Mouse (Mus musculus): Measurements from ENCODE around the gene Chrna9. TPM values are rescaled to one million over a fixed set of nuclear protein-coding genes. Genes with fewer than 3 reads are reported as not detected.

Gene Chrna9
- total and polyA plus RNA-seq, 3 experiments = 0.57 TPM; not detected in 2

- Histone ChIP-seq H3K9me3 (replicated peaks; ENCODE audit: low read length) (peaks cover 10% of the 10 kb centered on the region), H3K79me2 (replicated peaks; ENCODE audit: control insufficient read depth, extremely low read depth, insufficient read depth, poor library complexity, severe bottlenecking) (no peaks in the 10 kb centered on the region), H3K4me2 (ENCODE audit: insufficient read depth, low read depth, poor library complexity, severe bottlenecking) (no peak overlapping the region), H3K4me3 (replicated peaks in 1 of 3; ENCODE audit: low read depth in 2 of 3, low read length in 2 of 3, poor library complexity in 1 of 3) (no peak overlapping the region), H3K27ac (ENCODE audit: insufficient read depth, low read depth) (no peak overlapping the region), H3K9ac (ENCODE audit: insufficient read depth, low read depth) (no peak overlapping the region), H3K4me1 (ENCODE audit: control insufficient read depth in 1 of 2, insufficient read depth in 2 of 2) (peaks cover 2 to 28% of the 10 kb centered on the region in 2 experiments; a peak in 3 of 4 replicates), H3K36me3 (replicated peaks in 1 of 2; ENCODE audit: control insufficient read depth in 1 of 2, insufficient read depth in 1 of 2, low read length in 1 of 2) (peaks cover 2 to 4% of the 10 kb centered on the region in 2 experiments), H3K27me3 (replicated peaks) (no peaks in the 10 kb centered on the region)
- TF ChIP-seq USF1 (IDR thresholded peaks at IDR 0.05; ENCODE audit: low read depth, low read length) (no peak), ZKSCAN1 (IDR thresholded peaks at IDR 0.05; ENCODE audit: borderline replicate concordance, low read depth, low read length) (no peak), MAX (IDR thresholded peaks at IDR 0.05; ENCODE audit: low read length) (no peak), MEF2A (IDR thresholded peaks at IDR 0.05; ENCODE audit: borderline replicate concordance, low read depth, low read length) (no peak), USF2 (conservative IDR thresholded peaks at IDR 0.05; ENCODE audit: low read depth, low read length) (no peak), RCOR1 (conservative IDR thresholded peaks at IDR 0.05; ENCODE audit: low read depth, low read length) (no peak), EP300 (IDR thresholded peaks at IDR 0.05; ENCODE audit: low read length) (no peak), HCFC1 (IDR thresholded peaks at IDR 0.05; ENCODE audit: low read depth, low read length) (no peak), ZMIZ1 (IDR thresholded peaks at IDR 0.05; ENCODE audit: low read depth, low read length) (no peak), MAZ (IDR thresholded peaks at IDR 0.05; ENCODE audit: low read depth, low read length) (no peak), ZC3H11A (IDR thresholded peaks at IDR 0.05; ENCODE audit: low read depth, low read length) (no peak), E2F4 (IDR thresholded peaks at IDR 0.05; ENCODE audit: insufficient replicate concordance, low read depth, low read length) (no peak), MXI1 (IDR thresholded peaks at IDR 0.05; ENCODE audit: low read depth, low read length) (no peak), TCF12 (IDR thresholded peaks at IDR 0.05; ENCODE audit: low read depth, low read length) (no peak), PAX5 (IDR thresholded peaks at IDR 0.05; ENCODE audit: low read length) (no peak), IRF4 (IDR thresholded peaks at IDR 0.05; ENCODE audit: low read depth, low read length) (no peak), BHLHE40 (IDR thresholded peaks at IDR 0.05; ENCODE audit: low read depth, low read length) (no peak)
- dilution Hi-C loops (cut with MboI; ENCODE audit: extremely low pct_ligation_motif_present, extremely low pct_unique_long_range_greater_than_20kb, low sequenced_read_pairs) = no loop called here
- in situ Hi-C loops (cut with MboI; ENCODE audit: low pct_ligation_motif_present, low pct_unique_long_range_greater_than_20kb, low sequenced_read_pairs) = no loop called here
- no peak for DNase-seq (ENCODE audit: extremely low read depth)
These were observed 33.9 kb upstream of the Chrna9 start for GRCm38 (mm10) chr5:65900862-65901265.

- no peak overlapping the region for H3K9ac ChIP-seq (ENCODE audit: insufficient read depth, low read depth)
- H3K79me2 ChIP-seq (replicated peaks; ENCODE audit: control insufficient read depth, extremely low read depth, insufficient read depth, poor library complexity, severe bottlenecking) = no peaks in the 10 kb centered on the region
- H3K4me1 ChIP-seq (ENCODE audit: control insufficient read depth in 1 of 2, insufficient read depth in 2 of 2) = peaks cover 0 to 18% of the 10 kb centered on the region in 2 experiments; a peak in 2 of 4 replicates
- H3K4me2 ChIP-seq (ENCODE audit: insufficient read depth, low read depth, poor library complexity, severe bottlenecking) = no peak overlapping the region
- no peaks in the 10 kb centered on the region for H3K36me3 ChIP-seq (replicated peaks in 1 of 2; ENCODE audit: control insufficient read depth in 1 of 2, insufficient read depth in 1 of 2, low read length in 1 of 2)
- H3K27ac ChIP-seq (ENCODE audit: insufficient read depth, low read depth) = no peak overlapping the region
- in situ Hi-C loops (cut with MboI; ENCODE audit: low pct_ligation_motif_present, low pct_unique_long_range_greater_than_20kb, low sequenced_read_pairs) (no loop called here), dilution Hi-C loops (cut with MboI; ENCODE audit: extremely low pct_ligation_motif_present, extremely low pct_unique_long_range_greater_than_20kb, low sequenced_read_pairs) (no loop called here)
- peaks cover 10% of the 10 kb centered on the region for H3K9me3 ChIP-seq (replicated peaks; ENCODE audit: low read length)
- TF ChIP-seq MYC (IDR thresholded peaks at IDR 0.05; ENCODE audit: low read depth, low read length) (no peak), CTCF (conservative IDR thresholded peaks at IDR 0.05 in 1 of 2, IDR thresholded peaks at IDR 0.05 in 1 of 2; ENCODE audit: low read depth in 2 of 2, low read length in 2 of 2) (no peak), SMC3 (IDR thresholded peaks at IDR 0.05; ENCODE audit: low read depth, low read length) (no peak), CHD2 (IDR thresholded peaks at IDR 0.05; ENCODE audit: low read length) (no peak), MAX (IDR thresholded peaks at IDR 0.05; ENCODE audit: low read length) (no peak), MXI1 (IDR thresholded peaks at IDR 0.05; ENCODE audit: low read depth, low read length) (no peak), CHD1 (IDR thresholded peaks at IDR 0.05; ENCODE audit: low read depth, low read length) (no peak), TCF12 (IDR thresholded peaks at IDR 0.05; ENCODE audit: low read depth, low read length) (no peak), POLR2AphosphoS2 (IDR thresholded peaks at IDR 0.05; ENCODE audit: low read depth, low read length) (no peak), RAD21 (IDR thresholded peaks at IDR 0.05; ENCODE audit: low read depth, low read length) (no peak), NELFE (IDR thresholded peaks at IDR 0.05; ENCODE audit: low read depth, low read length) (no peak), POLR2A (IDR thresholded peaks at IDR 0.05; ENCODE audit: low read depth, low read length) (no peak)
- no peaks in the 10 kb centered on the region for H3K27me3 ChIP-seq (replicated peaks)
- no peak overlapping the region for H3K4me3 ChIP-seq (replicated peaks in 1 of 3; ENCODE audit: low read depth in 2 of 3, low read length in 2 of 3, poor library complexity in 1 of 3)
- no peak for DNase-seq (ENCODE audit: extremely low read depth)
These were observed 32.8 kb upstream of the Chrna9 start for GRCm38 (mm10) chr5:65901868-65902418.
